Mouse (Mus musculus) CH12.LX (cell line): ENCODE measurements around the gene Mab21l1.

Experiments
- KAT2A ChIP-seq: IDR thresholded peaks from 2 replicates; pipeline ENCODE4 v1.6.1; 2012; ENCODE audit warnings: low read length, improper control_type of control experiment, inconsistent platforms; ENCODE audit not compliant: insufficient replicate concordance
- USF1 ChIP-seq: IDR thresholded peaks from 2 replicates; pipeline ENCODE4 v1.6.1; 2014; ENCODE audit warnings: low read depth, mild to moderate bottlenecking, inconsistent platforms, low read length, improper control_type of control experiment

DNA sequence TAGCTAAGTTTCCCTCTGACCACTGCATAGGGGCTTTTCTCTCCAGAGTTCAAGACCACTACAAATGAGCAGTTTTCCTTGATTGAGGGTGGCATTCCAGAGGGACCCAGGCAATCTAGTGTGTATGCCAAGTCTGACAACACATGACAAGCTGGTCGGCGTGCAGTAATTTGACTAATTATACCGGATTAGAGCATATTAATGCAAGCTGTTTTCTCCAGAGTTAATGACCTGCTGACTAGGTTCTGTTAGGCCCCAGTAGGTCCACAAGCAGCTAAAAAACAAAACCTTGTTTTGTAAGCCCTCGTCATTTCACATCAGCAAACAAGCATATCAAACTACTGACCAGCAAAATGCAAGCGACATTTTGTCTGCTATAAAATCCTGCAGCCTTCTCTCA is 30.9 kb upstream of the Mab21l1 start:
- TF ChIP-seq USF1 (no peak), KAT2A (no peak)
